Mouse (Mus musculus) heart, postnatal 10 days (tissue): ENCODE results near the gene Cyp2f2. TPM values are rescaled to one million over a fixed set of nuclear protein-coding genes. Genes with fewer than 3 reads are reported as not detected.

Experiments
- DNase-seq, 2 experiments: peaks; one replicate each; pipeline ENCODE4 v3.0.0; 2021
- intact Hi-C: fragments of 180-260 bp; cut with DNase I; formaldehyde crosslinking; loops from one replicate; pipeline ENCODE4 v1.15.1; 2025
- microRNA-seq, 2 experiments: library from miRNA; unstranded; fragments of <30 nt; microRNA quantifications; one replicate each; pipeline ENCODE4 v1.2.0; 2022
- total RNA-seq, 2 experiments: library from RNA; stranded (reverse); gene quantifications; 2 replicates each; pipeline ENCODE4 v1.2.3; 2021

Gene Cyp2f2
- total RNA-seq, 2 experiments from 2014 or later: 2.5 TPM; not detected in 1

GRCm38 (mm10) chr7:27174496-27174895, 54.8 kb downstream of the Cyp2f2 start:
- no peak for DNase-seq
- intact Hi-C loops: no loop called here

- no peak for DNase-seq
- intact Hi-C loops: no loop called here
Measured at GRCm38 (mm10) chr7:27174896-27175295, 55.2 kb downstream of the Cyp2f2 start.

GRCm38 (mm10) chr7:27177942-27178323, 58.2 kb downstream of the Cyp2f2 start:
- intact Hi-C loops: no loop called here
- no peak for DNase-seq

- DNase-seq: peak; percentile 99 to 100
- intact Hi-C loops: no loop called here
Measured at GRCm38 (mm10) chr7:27178324-27179216, 58.9 kb downstream of the Cyp2f2 start, which contains the start of gene Rab4b. Gene Rab4b, minus strand, starts transcription at chr7:27178896.

- no peak for DNase-seq
- intact Hi-C loops: no loop called here
Measured at GRCm38 (mm10) chr7:27179217-27179918, 59.7 kb downstream of the Cyp2f2 start.

- intact Hi-C loops: loop anchor here (2.0 kb wide), 1 partner anchor 15 kb away; the partner anchor contains the start of gene BC024978
- DNase-seq: peak; percentile 68 to 72
Measured at GRCm38 (mm10) chr7:27180036-27180435, 60.3 kb downstream of the Cyp2f2 start.

DNA sequence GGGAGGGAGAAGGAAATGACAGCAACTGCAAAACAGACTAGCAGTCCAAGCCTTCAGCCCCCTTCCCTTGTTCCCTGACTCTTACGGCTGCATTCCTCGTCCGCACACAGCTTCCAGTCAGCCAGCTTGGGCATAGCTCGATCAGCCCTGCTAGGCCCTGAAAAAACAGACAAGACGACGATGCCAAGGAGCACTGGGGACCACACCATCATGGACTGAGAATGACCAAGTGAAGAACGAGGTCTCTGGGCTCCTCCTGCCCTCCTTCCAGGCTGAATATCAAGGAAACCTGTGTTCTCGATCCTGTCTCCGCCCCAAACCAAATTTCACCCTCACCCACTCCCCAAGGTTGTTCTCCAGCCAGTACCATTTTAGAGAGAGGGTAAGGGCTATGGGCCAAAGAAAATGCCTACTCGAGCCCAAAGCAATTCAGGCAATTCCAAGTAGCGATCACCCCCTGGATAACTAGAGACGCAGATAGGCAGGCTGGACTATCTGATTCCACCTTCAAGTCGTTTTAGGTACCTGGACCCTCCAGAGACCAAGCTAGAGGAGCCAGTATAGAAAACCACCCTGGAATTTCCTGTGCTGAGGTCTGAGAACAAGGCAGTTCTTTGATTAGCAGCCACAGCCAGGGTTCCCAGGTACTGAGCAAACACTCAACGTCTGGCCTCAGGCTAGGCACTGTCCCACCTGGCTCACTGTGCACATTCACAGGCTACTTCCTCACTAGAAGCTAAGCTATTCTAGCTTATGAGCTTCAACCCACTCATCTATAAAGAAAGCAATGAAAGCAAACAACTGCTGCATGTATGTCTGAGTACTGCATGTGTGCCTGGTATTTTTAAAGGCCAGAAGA, 61.4 kb downstream of the Cyp2f2 start, which contains the start of the genes Gm21983 and Mia:
TSS of gene Gm21983 (minus strand) at position 250 of the 859 bp plus-strand sequence.
TSS of gene Mia (minus strand) at position 321 of the 859 bp plus-strand sequence.
- intact Hi-C loops: loop anchor here (2.0 kb wide), 1 partner anchor 14 kb away; the partner anchor contains the start of gene BC024978

GRCm38 (mm10) chr7:27182498-27182897, 62.8 kb downstream of the Cyp2f2 start:
- DNase-seq: no peak

More for the DNA sequence above, 61.4 kb downstream of the Cyp2f2 start, which contains the start of the genes Gm21983 and Mia:
- DNase-seq: no peak

More at GRCm38 (mm10) chr7:27182498-27182897, 62.8 kb downstream of the Cyp2f2 start:
- intact Hi-C loops: no loop called here

Small RNA genes within 50 kb of the gene (microRNA-seq; reads per million reads assigned to microRNA genes)
- gene Mir3101: 0.24 to 1.7 reads per million in 2 experiments

Other genes with a start within 250 kb of the Cyp2f2 start
- gene Cyp2a22, start 180.5 kb upstream of the Cyp2f2 start, total RNA-seq: not detected
- not detected for gene Cyp2a12, start 90.8 kb upstream of the Cyp2f2 start, total RNA-seq
- gene Cyp2t4, start 33.8 kb downstream of the Cyp2f2 start, total RNA-seq: not detected
- gene Egln2, start 46.9 kb downstream of the Cyp2f2 start, total RNA-seq: 10 to 100 TPM; 57.9 to 59.4 TPM
- gene Rab4b, start 59.0 kb downstream of the Cyp2f2 start, total RNA-seq: 10 to 100 TPM; 21.9 to 22.8 TPM
- gene Gm21983, start 61.2 kb downstream of the Cyp2f2 start, total RNA-seq: under 1 TPM in 1 of 2 experiments, not detected in 1; 0.31 TPM
- gene Mia, start 61.2 kb downstream of the Cyp2f2 start, total RNA-seq: not detected
- gene BC024978, start 75.9 kb downstream of the Cyp2f2 start, total RNA-seq: 10 to 100 TPM; 13.6 to 14.1 TPM
- 10 to 100 TPM; 46.9 to 52.7 TPM for gene Snrpa, start 76.4 kb downstream of the Cyp2f2 start, total RNA-seq
- gene Itpkc, start 108.8 kb downstream of the Cyp2f2 start, total RNA-seq: 1 to 10 TPM; 4.2 to 4.5 TPM
- 10 to 100 TPM; 12.8 TPM for gene Coq8b, start 113.1 kb downstream of the Cyp2f2 start, total RNA-seq
- gene Numbl, start 138.5 kb downstream of the Cyp2f2 start, total RNA-seq: 10 to 100 TPM; 10.7 to 13.8 TPM
- 100 to 1,000 TPM; 387 to 393 TPM for gene Ltbp4, start 217.8 kb downstream of the Cyp2f2 start, total RNA-seq
- gene Shkbp1, start 236.1 kb downstream of the Cyp2f2 start, total RNA-seq: 10 to 100 TPM; 13.8 to 17.5 TPM
- gene Gm20479, start 237.5 kb downstream of the Cyp2f2 start, total RNA-seq: under 1 TPM in 1 of 2 experiments, not detected in 1; 0.99 TPM